Mouse (Mus musculus) T-cell, adult 2 months (primary cell): ENCODE data around the gene Eif2b4.
A peak's percentile ranks its signal among the peaks of the same experiment; 100 is the strongest.

Experiments
- DNase-seq: peaks from one replicate; pipeline ENCODE4 v3.0.0; 2022; ENCODE audit warnings: low spot score

The Eif2b4 gene

DNA sequence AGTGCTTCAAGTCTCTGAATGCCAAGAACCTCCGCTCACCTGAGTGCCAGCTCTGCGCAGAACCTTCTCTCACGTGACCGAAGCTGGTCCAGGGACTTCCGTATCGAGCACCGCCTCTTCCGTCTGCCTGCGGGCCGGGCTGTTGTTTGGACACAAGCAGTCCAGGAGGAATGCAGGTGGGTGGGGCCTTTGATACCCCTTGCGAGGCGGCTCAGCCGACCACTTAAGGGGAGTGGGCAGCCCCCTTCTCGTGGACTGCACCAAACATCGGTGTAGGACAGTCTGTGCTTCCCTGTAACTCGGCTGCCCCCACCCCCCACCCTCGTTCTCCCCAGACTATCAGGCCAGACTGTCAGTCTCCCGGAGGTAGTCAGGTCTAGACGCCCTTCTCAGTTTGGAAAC is 39.1 kb downstream of the Eif2b4 start, which contains the start of gene Mpv17:
TSS of gene Mpv17 (minus strand) at position 100 of the 402 bp plus-strand sequence.
- DNase-seq = peak; percentile 70

DNA sequence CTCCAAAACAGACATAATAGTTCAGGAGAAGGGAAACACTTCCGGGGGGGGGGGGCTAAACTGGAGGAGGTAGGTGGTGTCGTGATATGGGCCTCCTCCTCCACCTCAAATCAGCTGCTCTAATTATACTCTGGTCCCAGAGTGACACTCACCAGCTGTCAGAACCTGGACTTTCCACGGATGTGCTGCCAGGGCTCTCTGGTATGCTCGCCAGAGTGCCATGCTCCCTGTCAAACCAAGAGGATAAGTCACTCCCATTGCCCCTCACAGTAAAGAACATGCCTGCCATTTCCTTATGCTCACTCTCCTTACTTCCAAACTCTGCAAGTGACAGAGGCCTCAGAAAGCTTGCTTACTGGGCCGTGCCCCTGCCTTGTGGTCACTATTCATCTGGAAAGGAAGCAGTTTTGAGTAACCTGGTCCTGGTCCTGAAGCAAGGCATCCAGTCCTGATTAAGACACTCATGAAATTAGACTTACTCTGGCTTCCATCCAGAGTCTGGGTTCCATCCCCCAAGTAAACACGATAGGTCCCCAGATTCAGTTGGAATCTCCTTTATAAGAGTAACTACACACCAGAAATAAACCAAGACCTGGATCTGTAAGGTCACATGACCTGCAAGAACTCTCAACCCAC is 39.6 kb downstream of the Eif2b4 start:
- no peak for DNase-seq

DNA sequence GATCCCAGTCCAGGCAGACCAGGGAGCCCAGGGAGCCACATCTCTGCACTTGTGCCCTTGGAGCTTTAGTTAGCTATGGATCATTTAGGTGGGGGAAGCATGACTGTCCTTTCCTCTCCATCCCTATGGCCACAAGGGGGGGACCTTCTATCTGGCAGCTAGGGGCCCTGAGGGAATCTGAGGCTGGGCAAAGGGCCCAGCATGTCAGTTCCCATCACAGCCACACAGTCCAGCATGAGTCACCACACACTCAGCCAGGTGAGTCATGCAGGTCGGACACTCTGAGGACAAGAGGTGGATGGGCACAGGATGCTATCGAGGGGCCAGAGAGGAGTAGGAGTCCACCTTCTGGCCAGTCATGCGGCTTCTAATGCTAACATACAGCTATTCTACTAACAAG is 41.5 kb downstream of the Eif2b4 start:
- no peak for DNase-seq

DNA sequence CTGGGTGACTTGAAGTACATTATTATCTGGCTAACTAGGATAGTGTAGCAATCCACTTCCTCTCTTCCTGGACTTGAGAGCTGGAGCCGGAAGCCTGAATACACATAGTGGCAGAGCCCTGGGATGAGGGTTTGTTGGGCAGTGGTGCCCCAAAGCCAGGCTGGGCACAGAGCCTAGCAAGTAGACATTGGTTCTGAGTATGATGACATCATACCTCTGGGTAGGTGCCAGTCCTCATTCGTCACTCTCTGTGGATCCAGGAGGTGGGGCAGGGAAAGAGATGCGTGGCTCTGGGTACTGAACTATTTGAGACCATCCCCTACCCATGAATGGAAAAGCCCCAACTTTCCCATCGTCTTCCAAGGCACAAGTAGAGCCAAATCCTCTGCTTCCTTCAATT is 43.4 kb downstream of the Eif2b4 start:
- no peak for DNase-seq

DNA sequence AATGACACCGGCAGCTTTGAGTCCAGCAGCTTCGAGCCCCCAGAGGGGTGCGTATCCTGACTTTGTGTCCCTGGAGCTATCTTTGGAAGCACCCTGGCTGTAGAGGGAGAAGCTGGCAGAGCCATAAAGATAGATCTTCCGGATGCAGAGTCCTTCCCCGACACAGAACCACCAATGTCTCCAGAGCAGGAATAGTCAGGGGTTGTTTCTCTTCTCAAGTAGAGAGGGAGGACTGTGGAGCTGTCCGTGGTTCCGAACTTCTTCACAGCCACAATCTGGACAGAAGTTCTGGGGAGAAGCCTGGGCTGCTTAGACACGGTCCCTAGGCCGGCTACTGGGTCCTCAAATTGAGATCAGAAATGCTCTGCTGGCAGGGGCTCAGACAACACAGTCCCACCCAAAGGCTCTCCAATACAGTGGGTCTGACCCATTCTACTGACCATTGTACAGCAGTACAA is 54.2 kb downstream of the Eif2b4 start:
- no peak for DNase-seq

DNA sequence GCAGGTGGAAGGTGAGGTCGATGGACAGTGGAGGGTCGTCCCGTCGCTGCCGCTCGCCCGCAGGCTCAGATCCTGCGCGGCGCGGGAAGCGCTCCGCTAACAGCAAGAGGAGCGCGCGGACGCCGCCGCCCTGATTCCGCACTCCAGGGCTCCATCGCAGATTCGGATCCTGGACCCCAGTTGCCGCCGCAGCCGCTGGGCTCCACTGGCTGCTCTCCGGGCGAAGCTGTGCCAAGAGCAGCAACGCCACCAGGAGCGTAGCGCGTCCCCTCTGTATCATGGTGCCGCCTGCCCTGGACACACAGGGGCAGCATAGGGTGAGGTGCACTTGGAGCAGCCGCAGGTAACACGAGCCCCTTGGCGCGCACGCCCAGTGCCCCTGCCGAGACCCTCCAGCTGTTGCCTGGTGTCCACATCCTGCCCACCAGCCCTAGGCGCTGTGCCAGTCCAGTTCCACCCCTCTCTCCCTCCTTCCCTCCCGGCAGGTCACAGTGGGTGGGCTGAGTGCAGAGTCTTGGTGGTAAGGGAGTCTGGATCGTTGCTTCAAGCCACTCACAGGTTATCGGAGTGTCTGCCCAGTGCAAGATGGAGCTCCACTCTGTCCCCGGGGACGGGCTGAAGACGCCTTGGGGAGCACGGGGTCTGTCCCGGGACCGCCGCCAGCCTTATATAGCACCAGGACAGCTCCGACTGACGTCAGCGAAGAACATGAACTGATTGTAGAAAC is 54.8 kb downstream of the Eif2b4 start, which contains the start of gene Ucn:
TSS of gene Ucn (minus strand) at position 589 of the 727 bp plus-strand sequence.
- no peak for DNase-seq

DNA sequence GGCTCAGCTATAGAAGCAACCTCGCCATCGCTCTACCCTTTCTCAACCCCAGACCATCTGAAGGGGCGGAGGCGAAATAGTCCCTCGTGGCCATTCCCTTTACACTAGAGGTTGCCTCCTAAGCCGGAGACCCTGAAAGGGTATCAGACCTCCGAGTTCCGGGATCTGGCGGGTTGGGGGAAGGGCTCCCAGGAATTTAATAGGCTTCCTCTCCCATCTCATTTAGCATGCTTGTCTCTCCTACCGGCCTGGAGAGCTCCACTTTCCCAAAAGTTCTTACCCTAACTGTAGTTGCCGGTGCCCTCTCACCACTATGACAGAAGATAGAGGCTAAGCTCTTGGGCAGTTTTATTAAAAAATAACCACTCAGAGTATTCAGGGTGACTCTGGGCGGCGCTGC is 55.6 kb downstream of the Eif2b4 start:
- no peak for DNase-seq
